ENCODE assay signal across 25 mouse cellular contexts in the genomic region with DNA sequence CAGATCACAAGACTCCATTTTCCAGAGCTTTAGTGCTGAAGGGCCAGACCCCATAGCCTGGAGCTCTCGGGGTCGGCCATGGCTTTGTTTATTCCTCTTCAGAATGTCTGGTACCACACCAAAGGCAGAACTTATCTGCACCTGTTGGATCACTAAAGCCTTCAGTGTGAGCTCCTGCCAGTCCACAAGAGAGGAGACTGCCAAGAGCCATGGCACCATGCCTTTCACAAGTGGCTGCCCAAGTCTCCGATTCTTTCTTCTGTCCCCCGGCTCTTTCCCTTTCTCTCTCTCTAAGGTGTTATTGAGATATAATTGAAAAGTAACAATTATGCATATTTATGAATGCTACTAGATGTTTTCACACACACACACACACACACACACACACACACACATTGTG. TPM values are rescaled to one million over a fixed set of nuclear protein-coding genes. Genes with fewer than 3 reads are reported as not detected.
DNase-seq lines count a peak whose midpoint lies in the region; ATAC-seq lines count a peak whose summit lies in the region.
"Had no signal": no experiment of that assay in that cellular context is flagged by ENCODE, and none has a peak within 500 bp of the region (broad histone marks: within the 10 kb centered on the region; RNA-seq: fewer than 3 reads in every experiment).

No protein-coding gene starts in this region.

- no peak overlapping the region for H3K4me2 ChIP-seq in forebrain, embryonic 14.5 days (ENCODE audit: low read length)
- H3K4me2 ChIP-seq in forebrain, embryonic 12.5 days: no peak overlapping the region
- no peak overlapping the region for H3K4me2 ChIP-seq in midbrain, embryonic 12.5 days (replicated peaks)
- H3K4me2 ChIP-seq in midbrain, embryonic 14.5 days (ENCODE audit: low read length): no peak overlapping the region
- H3K4me2 ChIP-seq: embryonic facial prominence, embryonic 13.5 days; forebrain, embryonic 15.5 days; heart, embryonic 12.5 days; hindbrain, embryonic 14.5 days; intestine, embryonic 15.5 days had no signal

- no peak overlapping the region for H3K9ac ChIP-seq in forebrain, embryonic 14.5 days (ENCODE audit: low read length)
- H3K9ac ChIP-seq in forebrain, embryonic 12.5 days: no peak overlapping the region
- no peak overlapping the region for H3K9ac ChIP-seq in midbrain, embryonic 12.5 days (replicated peaks)
- H3K9ac ChIP-seq in midbrain, embryonic 14.5 days (replicated peaks; ENCODE audit: low read length): no peak overlapping the region
- H3K9ac ChIP-seq: embryonic facial prominence, embryonic 13.5 days; forebrain, embryonic 15.5 days; heart, embryonic 12.5 days; hindbrain, embryonic 14.5 days; intestine, embryonic 15.5 days had no signal

- no peak for ATAC-seq in forebrain, embryonic 14.5 days
- ATAC-seq in forebrain, embryonic 12.5 days (ENCODE audit: low FRiP score): no peak
- ATAC-seq in midbrain, embryonic 12.5 days (ENCODE audit: low FRiP score, low read depth): no peak
- no peak for ATAC-seq in midbrain, embryonic 14.5 days (ENCODE audit: low FRiP score, low TSS enrichment)
- ATAC-seq: CD4-positive, CD25-positive, alpha-beta regulatory T cell, adult 4 months; forebrain, embryonic 15.5 days; intestine, embryonic 15.5 days had no signal

- DNase-seq in adrenal gland, postnatal 14 days: peak; percentile 16
- no peak for DNase-seq in adrenal gland, postnatal 25 days
- DNase-seq in forebrain, embryonic 14.5 days (ENCODE audit: low spot score): peak; percentile 30
- no peak for DNase-seq in midbrain, embryonic 14.5 days
- DNase-seq in layer of hippocampus, postnatal 14 days (ENCODE audit: low spot score in 2 of 2): no peak
- DNase-seq: adrenal gland, adult 8-10 months; B cell, adult 2 months; cerebellum, adult 11-12 months; cerebellum, adult 9-11 months; kidney, adult 2 months had no signal

- no peak overlapping the region for H3K4me3 ChIP-seq in forebrain, embryonic 14.5 days (ENCODE audit: low read depth, low read length)
- H3K4me3 ChIP-seq in forebrain, embryonic 12.5 days (replicated peaks): no peak overlapping the region
- no peak overlapping the region for H3K4me3 ChIP-seq in midbrain, embryonic 12.5 days
- H3K4me3 ChIP-seq in midbrain, embryonic 14.5 days (replicated peaks; ENCODE audit: low read depth, low read length): no peak overlapping the region
- H3K4me3 ChIP-seq: embryonic facial prominence, embryonic 13.5 days; forebrain, embryonic 15.5 days; heart, embryonic 12.5 days; hindbrain, embryonic 10.5 days; intestine, embryonic 15.5 days had no signal

- H3K27ac ChIP-seq in forebrain, embryonic 14.5 days (ENCODE audit: low read depth, low read length): no peak overlapping the region
- no peak overlapping the region for H3K27ac ChIP-seq in forebrain, embryonic 12.5 days
- H3K27ac ChIP-seq in midbrain, embryonic 12.5 days (replicated peaks): 0 out of 2 replicates have a peak overlapping the region, but pooled peaks have one; percentile 10
- H3K27ac ChIP-seq in midbrain, embryonic 14.5 days (replicated peaks; ENCODE audit: low read depth, low read length): no peak overlapping the region
- H3K27ac ChIP-seq: embryonic facial prominence, embryonic 13.5 days; forebrain, embryonic 15.5 days; hindbrain, embryonic 10.5 days; hindbrain, embryonic 14.5 days; intestine, embryonic 15.5 days had no signal

- no peaks in the 10 kb centered on the region for H3K27me3 ChIP-seq in forebrain, embryonic 14.5 days (replicated peaks; ENCODE audit: control insufficient read depth, insufficient read depth, low read length)
- H3K27me3 ChIP-seq in forebrain, embryonic 12.5 days: no peaks in the 10 kb centered on the region
- no peaks in the 10 kb centered on the region for H3K27me3 ChIP-seq in midbrain, embryonic 12.5 days
- no peaks in the 10 kb centered on the region for H3K27me3 ChIP-seq in midbrain, embryonic 14.5 days (ENCODE audit: control insufficient read depth, insufficient read depth, low read length)
- H3K27me3 ChIP-seq: forebrain, embryonic 15.5 days; heart, embryonic 12.5 days; intestine, embryonic 15.5 days had no signal

- 65% methylated on average over 4 of the region's 4 CpGs for WGBS in forebrain, embryonic 14.5 days
- WGBS in forebrain, embryonic 12.5 days: 85% methylated on average over 4 of the region's 4 CpGs
- WGBS in midbrain, embryonic 12.5 days: 79% methylated on average over 4 of the region's 4 CpGs
- 79% methylated on average over 4 of the region's 4 CpGs for WGBS in midbrain, embryonic 14.5 days

- no peaks in the 10 kb centered on the region for H3K9me3 ChIP-seq in forebrain, embryonic 14.5 days (replicated peaks; ENCODE audit: control insufficient read depth, low read length)
- H3K9me3 ChIP-seq in forebrain, embryonic 12.5 days: no peaks in the 10 kb centered on the region
- H3K9me3 ChIP-seq in midbrain, embryonic 12.5 days: no peaks in the 10 kb centered on the region
- no peaks in the 10 kb centered on the region for H3K9me3 ChIP-seq in midbrain, embryonic 14.5 days (ENCODE audit: control insufficient read depth, low read length)
- H3K9me3 ChIP-seq: embryonic facial prominence, embryonic 13.5 days; forebrain, embryonic 15.5 days; G1E; heart, embryonic 12.5 days; hindbrain, embryonic 10.5 days; intestine, embryonic 15.5 days had no signal

- H3K4me1 ChIP-seq in forebrain, embryonic 14.5 days (ENCODE audit: control insufficient read depth, insufficient read depth, low read length): peaks cover 5% of the 10 kb centered on the region; the same call in 1 of the 2 replicates
- H3K4me1 ChIP-seq in forebrain, embryonic 12.5 days: peaks cover 11% of the 10 kb centered on the region
- peaks cover 11% of the 10 kb centered on the region for H3K4me1 ChIP-seq in midbrain, embryonic 12.5 days
- peaks cover 15% of the 10 kb centered on the region for H3K4me1 ChIP-seq in midbrain, embryonic 14.5 days (ENCODE audit: control insufficient read depth, insufficient read depth, low read length)
- H3K4me1 ChIP-seq: intestine, embryonic 15.5 days had no signal

- H3K36me3 ChIP-seq in forebrain, embryonic 14.5 days (ENCODE audit: control insufficient read depth, insufficient read depth, low read length): no peaks in the 10 kb centered on the region
- no peaks in the 10 kb centered on the region for H3K36me3 ChIP-seq in forebrain, embryonic 12.5 days (replicated peaks)
- no peaks in the 10 kb centered on the region for H3K36me3 ChIP-seq in midbrain, embryonic 12.5 days
- H3K36me3 ChIP-seq in midbrain, embryonic 14.5 days (ENCODE audit: control insufficient read depth, insufficient read depth, low read length): no peaks in the 10 kb centered on the region
- H3K36me3 ChIP-seq: embryonic facial prominence, embryonic 13.5 days; forebrain, embryonic 15.5 days; G1E; heart, embryonic 12.5 days; hindbrain, embryonic 10.5 days; intestine, embryonic 15.5 days had no signal

RNA-seq across cellular contexts. Expression of gene Lrrc72, which starts 43.1 kb away (rescaled TPM):
- total RNA-seq in adrenal gland, postnatal 14 days (2021): not detected in 2 replicates
- not detected in 2 replicates for total RNA-seq in adrenal gland, postnatal 25 days (2021)
- not detected in 2 replicates for polyA plus RNA-seq in forebrain, embryonic 14.5 days (2014; fragmentation: Nextera tagmentation; extraction: Ambion mirVana)
- polyA plus RNA-seq in forebrain, embryonic 12.5 days (2016; fragmentation: Nextera tagmentation; extraction: Ambion mirVana): not detected in 2 replicates
- not detected in 2 replicates for polyA plus RNA-seq in midbrain, embryonic 12.5 days (2016; fragmentation: Nextera tagmentation; extraction: Ambion mirVana)
- polyA plus RNA-seq in midbrain, embryonic 14.5 days (2014; fragmentation: Nextera tagmentation; extraction: Ambion mirVana): not detected in 2 replicates
- total RNA-seq in layer of hippocampus, postnatal 14 days (2021): not detected
- total RNA-seq: adrenal gland, adult 8-10 months; G1E; granulocyte monocyte progenitor cell, adult 5-6 weeks; heart, adult 8-10 months; heart, postnatal 25 days had no signal
- polyA plus RNA-seq: CD4-positive, CD25-positive, alpha-beta regulatory T cell, adult 4 months; cortical plate, adult 2 months; embryonic facial prominence, embryonic 13.5 days; forebrain, embryonic 15.5 days; G1E; heart, embryonic 12.5 days; heart, embryonic 16.5 days; hindbrain, embryonic 10.5 days; hindbrain, embryonic 14.5 days; intestine, embryonic 15.5 days; kidney, adult 2 months had no signal

RNA-seq across cellular contexts. Expression of gene Bzw2, which starts 52.2 kb away (rescaled TPM):
- total RNA-seq in adrenal gland, postnatal 14 days (2021): 33.4 and 43.9 TPM in 2 replicates
- 23.9 and 27.7 TPM in 2 replicates for total RNA-seq in adrenal gland, postnatal 25 days (2021)
- 541 and 574 TPM in 2 replicates for polyA plus RNA-seq in forebrain, embryonic 14.5 days (2014; fragmentation: Nextera tagmentation; extraction: Ambion mirVana)
- polyA plus RNA-seq in forebrain, embryonic 12.5 days (2016; fragmentation: Nextera tagmentation; extraction: Ambion mirVana): 309 and 332 TPM in 2 replicates
- polyA plus RNA-seq in midbrain, embryonic 12.5 days (2016; fragmentation: Nextera tagmentation; extraction: Ambion mirVana): 292 and 313 TPM in 2 replicates
- polyA plus RNA-seq in midbrain, embryonic 14.5 days (2014; fragmentation: Nextera tagmentation; extraction: Ambion mirVana): 436 and 484 TPM in 2 replicates
- total RNA-seq in layer of hippocampus, postnatal 14 days (2021): 10 to 100 TPM; 89.3 to 95.3 TPM

RNA-seq across cellular contexts. Expression of gene Ankmy2, which starts 53.2 kb away (rescaled TPM):
- 28.4 and 32.3 TPM in 2 replicates for total RNA-seq in adrenal gland, postnatal 14 days (2021)
- total RNA-seq in adrenal gland, postnatal 25 days (2021): 33.2 and 50.7 TPM in 2 replicates
- 55.4 and 70.3 TPM in 2 replicates for polyA plus RNA-seq in forebrain, embryonic 14.5 days (2014; fragmentation: Nextera tagmentation; extraction: Ambion mirVana)
- 32.1 and 34.2 TPM in 2 replicates for polyA plus RNA-seq in forebrain, embryonic 12.5 days (2016; fragmentation: Nextera tagmentation; extraction: Ambion mirVana)
- polyA plus RNA-seq in midbrain, embryonic 12.5 days (2016; fragmentation: Nextera tagmentation; extraction: Ambion mirVana): 33.2 and 33.8 TPM in 2 replicates
- polyA plus RNA-seq in midbrain, embryonic 14.5 days (2014; fragmentation: Nextera tagmentation; extraction: Ambion mirVana): 73.0 and 74.0 TPM in 2 replicates
- total RNA-seq in layer of hippocampus, postnatal 14 days (2021): 10 to 100 TPM; 50.4 to 51.8 TPM

Comparison
In these comparisons a context has a peak if more than half of its experiments do, and no peak if none do; other contexts are left out.
1. DNase-seq: peak in adrenal gland, postnatal 14 days (single experiment) and forebrain, embryonic 14.5 days (single experiment); none in adrenal gland, postnatal 25 days (single experiment), midbrain, embryonic 14.5 days (single experiment) and layer of hippocampus, postnatal 14 days (0 of 2).